Mouse (Mus musculus) stomach, embryonic 15.5 days (tissue): Measurements from ENCODE around the gene Atp2a1. TPM values are rescaled to one million over a fixed set of nuclear protein-coding genes. Genes with fewer than 3 reads are reported as not detected.
"Not testable (repeated sequence)": the region's sequence is repeated elsewhere in the genome, so short reads cannot be mapped to it uniquely, and the experiment has no call there.

ENCODE experiments used
- ATAC-seq: fragments of 200-750 bp; cut with Nextera tagmentation; 2 replicates; pipeline ENCODE4 v1.8.0; 2017; ENCODE audit warnings: low read depth, moderate number of reproducible peaks, moderate TSS enrichment; ENCODE audit not compliant: insufficient read depth, low FRiP score
- H3K27ac ChIP-seq: fragments of 300-500 bp; sonication (generic); 2 replicates; pipeline ENCODE4 v1.5.1; 2015; ENCODE audit warnings: mild to moderate bottlenecking, inconsistent platforms
- H3K27me3 ChIP-seq: fragments of 300-500 bp; sonication (generic); replicated peaks from 2 replicates; pipeline ENCODE4 v1.6.1; 2015; ENCODE audit warnings: inconsistent platforms
- H3K36me3 ChIP-seq: fragments of 300-500 bp; sonication (generic); 2 replicates; pipeline ENCODE4 v1.6.1; 2015; ENCODE audit warnings: inconsistent platforms
- H3K4me1 ChIP-seq: fragments of 300-500 bp; sonication (generic); 2 replicates; pipeline ENCODE4 v1.6.1; 2015; ENCODE audit warnings: inconsistent platforms
- H3K4me2 ChIP-seq: fragments of 300-500 bp; sonication (generic); 2 replicates; pipeline ENCODE4 v1.6.1; 2015; ENCODE audit warnings: mild to moderate bottlenecking, inconsistent platforms
- H3K4me3 ChIP-seq: fragments of 300-500 bp; sonication (generic); replicated peaks from 2 replicates; pipeline ENCODE4 v1.5.1; 2015; ENCODE audit warnings: inconsistent platforms
- H3K9ac ChIP-seq: fragments of 300-500 bp; sonication (generic); 2 replicates; pipeline ENCODE4 v1.6.1; 2015; ENCODE audit warnings: inconsistent platforms
- H3K9me3 ChIP-seq: fragments of 300-500 bp; sonication (generic); 2 replicates; pipeline ENCODE4 v1.6.1; 2016; ENCODE audit warnings: inconsistent platforms
- WGBS: fragments of 180-500 bp; shearing (Covaris S2); methylation state at CpG from one replicate; pipeline ENCODE4 v1.1.7; 2015; 5-methylcytosine and 5-hydroxymethylcytosine counted together
- polyA plus RNA-seq: library from polyadenylated mRNA; unstranded; fragments of >200 nt; fragmentation: Nextera tagmentation; extraction: Ambion mirVana; gene quantifications from 2 replicates; pipeline ENCODE4 v1.2.1, GENCODE M21; 2015

The Atp2a1 gene
- polyA plus RNA-seq, 1 experiment from 2014 or later = 1.7 TPM

DNA sequence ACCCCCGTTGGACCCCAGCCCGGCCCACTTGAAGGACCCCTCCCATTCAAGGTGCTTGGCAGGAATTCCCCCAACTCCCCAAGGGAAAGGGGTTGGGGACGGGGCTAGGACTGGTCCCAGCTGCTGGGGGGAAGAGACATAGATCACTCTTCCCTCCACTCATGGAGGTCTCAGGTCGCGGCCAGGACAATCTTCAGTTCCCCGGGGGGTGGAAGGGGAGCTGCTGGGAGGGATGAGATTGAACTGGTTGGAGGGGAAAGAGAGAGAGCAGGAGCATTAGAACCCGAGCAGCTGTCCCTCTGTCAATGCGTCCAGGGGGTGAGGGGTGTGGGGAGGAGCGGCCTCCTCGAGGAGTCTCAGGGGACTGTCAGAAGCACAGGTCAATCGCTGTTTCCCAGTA, 29.1 kb upstream of the Atp2a1 start:
- Histone ChIP-seq H3K4me1 (peaks cover 6% of the 10 kb centered on the region), H3K4me3 (no peak overlapping the region), H3K4me2 (no peak overlapping the region), H3K9me3 (no peaks in the 10 kb centered on the region), H3K27ac (no peak overlapping the region; the same call in 1 of the 2 replicates), H3K27me3 (no peaks in the 10 kb centered on the region), H3K36me3 (peaks cover 61% of the 10 kb centered on the region), H3K9ac (no peak overlapping the region)
- WGBS = 54% methylated on average over 11 of the region's 11 CpGs
- ATAC-seq = no peak

DNA sequence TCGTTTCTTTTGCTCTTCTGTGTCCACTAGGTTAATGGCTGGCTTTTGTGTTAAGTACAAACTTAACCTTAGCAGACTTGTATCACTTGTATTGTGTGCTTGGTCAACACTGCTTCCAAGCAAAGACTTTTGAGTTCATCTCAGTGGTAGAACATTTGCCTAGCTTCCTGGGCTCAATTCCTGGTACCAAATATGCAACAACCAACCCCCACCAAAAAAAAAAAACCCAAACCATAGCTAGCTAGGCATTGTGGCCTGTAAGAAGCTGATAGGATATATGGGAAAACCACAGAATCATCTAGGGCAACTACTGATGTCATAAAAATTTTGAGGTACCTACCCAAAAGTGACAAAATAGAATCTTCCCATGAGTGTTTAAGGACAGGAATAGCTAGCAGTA, 28.1 kb upstream of the Atp2a1 start:
- H3K9me3 ChIP-seq = no peaks in the 10 kb centered on the region
- H3K9ac ChIP-seq = no peak overlapping the region
- ATAC-seq = no peak
- H3K27ac ChIP-seq = no peak overlapping the region
- peaks cover 51% of the 10 kb centered on the region for H3K36me3 ChIP-seq
- H3K4me3 ChIP-seq = no peak overlapping the region
- no peak overlapping the region for H3K4me2 ChIP-seq
- no peaks in the 10 kb centered on the region for H3K27me3 ChIP-seq
- peaks cover 6% of the 10 kb centered on the region for H3K4me1 ChIP-seq
- WGBS = 52% methylated on average over 1 of the region's 1 CpGs

DNA sequence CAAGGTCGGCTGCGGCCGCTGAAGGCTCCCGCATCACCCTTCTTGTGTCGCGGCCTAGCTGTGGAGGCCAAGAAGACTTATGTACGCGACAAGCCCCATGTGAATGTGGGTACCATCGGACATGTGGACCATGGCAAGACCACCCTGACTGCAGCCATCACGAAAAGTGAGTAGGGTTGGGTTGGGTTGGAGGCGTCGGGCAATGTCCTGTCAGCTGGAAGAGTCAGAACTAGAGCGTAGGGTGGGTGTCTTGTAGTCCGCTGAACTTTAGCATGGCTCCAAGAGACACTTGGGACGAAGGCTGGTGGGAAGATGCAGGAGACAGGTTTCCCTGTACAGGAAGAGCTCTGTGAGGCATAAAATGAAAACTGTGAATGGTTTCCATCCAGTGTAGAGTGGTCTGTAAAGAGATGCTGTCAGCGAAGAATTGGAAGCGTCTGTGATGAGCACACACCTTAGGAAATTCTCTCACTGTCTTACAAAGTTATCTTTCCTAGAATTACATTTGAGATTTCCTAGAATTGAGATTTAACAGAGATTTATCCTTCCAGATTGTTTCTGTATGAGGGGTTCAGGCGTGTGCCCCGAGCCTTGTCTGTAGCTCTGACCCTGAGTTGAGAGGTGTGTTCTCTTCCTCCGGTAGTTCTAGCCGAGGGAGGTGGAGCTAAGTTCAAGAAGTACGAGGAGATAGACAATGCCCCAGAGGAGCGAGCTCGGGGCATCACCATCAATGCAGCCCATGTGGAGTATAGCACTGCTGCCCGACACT, 24.9 kb upstream of the Atp2a1 start:
- not testable (repeated sequence) for H3K27ac ChIP-seq, ATAC-seq

DNA sequence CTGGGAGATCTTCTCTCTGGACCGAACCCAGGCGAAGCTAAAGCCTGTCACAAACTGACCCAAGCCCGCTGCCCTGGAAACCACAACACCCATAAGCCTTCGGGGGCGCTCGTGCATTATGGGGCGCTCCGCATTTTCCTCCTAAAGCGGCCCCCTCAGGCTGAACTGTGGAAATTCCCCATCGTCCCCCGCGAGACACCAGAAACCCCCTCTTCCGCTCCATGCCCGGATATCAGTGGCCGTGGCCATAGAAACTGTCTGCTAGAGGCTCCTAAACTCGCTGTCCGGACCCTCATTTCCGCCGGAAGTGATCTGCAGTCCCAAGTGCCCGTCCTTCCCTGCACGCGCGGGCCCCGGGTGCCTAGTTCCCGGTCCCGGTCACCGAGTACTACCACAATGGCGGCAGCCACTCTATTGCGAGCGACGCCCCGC, 24.2 kb upstream of the Atp2a1 start, which contains the start of gene Tufm:
TSS of gene Tufm (plus strand) at position 310 of the 432 bp plus-strand sequence.
- peaks cover 13% of the 10 kb centered on the region; the same call in 1 of the 2 replicates for H3K36me3 ChIP-seq
- H3K4me3 ChIP-seq = peak within 1 kb of the TSS; percentile 73
- H3K4me2 ChIP-seq = peak within 1 kb of the TSS; percentile 90
- peak within 1 kb of the TSS; percentile 53 for H3K27ac ChIP-seq
- ATAC-seq = peak; percentile 91
- under 1% methylated on average over 32 of the region's 32 CpGs for WGBS
- H3K9ac ChIP-seq = peak within 1 kb of the TSS; percentile 74
- no peaks in the 10 kb centered on the region for H3K9me3 ChIP-seq
- H3K27me3 ChIP-seq = no peaks in the 10 kb centered on the region
- peaks cover 14% of the 10 kb centered on the region for H3K4me1 ChIP-seq

More for the DNA sequence above, 24.9 kb upstream of the Atp2a1 start:
- H3K4me3 ChIP-seq = peak overlapping the region; percentile 73
- H3K9me3 ChIP-seq, H3K27me3 ChIP-seq: not testable (repeated sequence)
- peak overlapping the region; percentile 90 for H3K4me2 ChIP-seq
- 16% methylated on average over 25 of the region's 25 CpGs for WGBS
- H3K36me3 ChIP-seq = peaks cover 21% of the 10 kb centered on the region
- H3K4me1 ChIP-seq = peaks cover 11% of the 10 kb centered on the region
- peak overlapping the region; percentile 74 for H3K9ac ChIP-seq

DNA sequence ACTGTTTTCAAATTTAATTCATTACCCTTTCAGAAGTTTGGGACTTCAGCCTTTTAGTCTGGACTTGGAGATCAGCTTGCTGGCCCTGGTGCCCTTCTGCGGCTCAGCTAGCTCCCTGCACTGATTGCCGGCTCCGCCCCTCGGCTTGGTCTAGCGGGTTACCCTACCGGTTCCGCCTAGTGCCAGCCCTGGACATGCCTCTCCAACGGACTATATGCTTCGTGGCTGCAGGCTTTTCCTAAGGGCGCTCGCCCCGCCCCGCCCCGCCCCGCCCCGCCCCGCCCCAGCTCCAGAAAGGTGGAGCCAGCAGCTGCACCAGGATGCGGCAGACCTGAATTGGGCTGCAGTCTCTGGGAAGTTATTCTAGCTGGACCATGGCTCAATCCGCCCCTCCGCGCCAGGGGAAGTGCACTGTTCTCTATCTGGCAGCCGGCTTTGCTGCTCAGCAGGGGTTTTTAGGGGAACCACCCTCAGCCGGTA, 19.5 kb upstream of the Atp2a1 start:
- H3K4me1 ChIP-seq = 0 out of 2 replicates have a peak, but pooled peaks cover 7% of the 10 kb centered on the region
- H3K27me3 ChIP-seq = no peaks in the 10 kb centered on the region
- H3K9ac ChIP-seq = peak overlapping the region; percentile 40; the same call in 1 of the 2 replicates
- H3K4me2 ChIP-seq = peak overlapping the region; percentile 84
- no peaks in the 10 kb centered on the region for H3K9me3 ChIP-seq
- peak; percentile 92 for ATAC-seq
- peak overlapping the region; percentile 87 for H3K27ac ChIP-seq
- under 1% methylated on average over 23 of the region's 23 CpGs for WGBS
- peak overlapping the region; percentile 37 for H3K4me3 ChIP-seq
- H3K36me3 ChIP-seq = no peaks in the 10 kb centered on the region

DNA sequence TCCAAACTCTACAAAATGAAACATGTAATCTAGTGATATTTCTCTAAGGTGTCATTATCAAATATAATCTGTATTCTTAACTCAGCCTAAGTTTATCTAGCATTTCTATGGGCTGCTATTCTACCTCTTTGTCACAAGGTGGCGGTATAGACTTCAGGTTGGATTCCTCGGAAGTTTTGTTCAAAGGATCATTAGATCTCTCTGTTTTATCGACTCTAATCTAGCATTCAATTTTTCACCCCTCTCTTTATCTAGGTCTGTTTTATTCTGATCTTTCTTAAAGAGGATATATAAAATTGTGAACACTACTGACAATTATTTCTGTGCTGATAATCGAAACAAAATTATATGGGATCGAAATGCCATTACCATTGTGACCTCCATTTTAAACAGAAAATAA, 18.8 kb upstream of the Atp2a1 start:
- no peak for ATAC-seq
- Histone ChIP-seq H3K4me2 (no peak overlapping the region), H3K36me3 (no peaks in the 10 kb centered on the region), H3K27ac (no peak overlapping the region), H3K4me1 (0 out of 2 replicates have a peak, but pooled peaks cover 7% of the 10 kb centered on the region), H3K27me3 (no peaks in the 10 kb centered on the region), H3K9ac (no peak overlapping the region), H3K9me3 (no peaks in the 10 kb centered on the region), H3K4me3 (no peak overlapping the region)
- WGBS = 25% methylated on average over 5 of the region's 5 CpGs

DNA sequence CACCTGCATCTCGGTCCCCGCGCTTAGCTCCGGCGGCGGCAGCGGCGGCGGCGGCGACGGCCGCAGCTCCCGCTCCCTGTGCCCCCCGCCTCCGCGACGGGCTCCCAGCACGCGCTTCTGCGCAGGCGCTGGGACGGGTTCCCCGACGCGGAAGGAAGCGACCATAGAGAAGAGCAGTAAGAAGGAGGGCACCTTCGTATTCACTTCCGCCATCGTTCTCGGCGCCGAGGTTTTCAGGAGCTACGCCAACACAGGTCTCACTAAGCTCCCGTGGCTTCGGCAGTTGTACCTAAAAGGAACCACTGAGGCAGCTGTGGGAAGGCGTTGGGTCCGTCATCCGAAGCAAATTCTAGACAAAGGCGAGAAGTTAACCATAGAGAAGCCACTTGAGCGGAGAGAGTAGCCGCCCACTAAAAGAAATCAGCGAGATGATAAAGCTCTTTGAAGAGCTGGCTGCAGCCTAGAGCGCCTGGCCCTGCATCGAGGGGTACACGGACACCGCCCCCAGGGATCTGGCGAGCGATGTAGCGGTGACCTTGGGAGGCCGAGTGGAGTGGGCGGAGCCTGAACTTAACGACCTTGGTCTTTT, 12.2 kb upstream of the Atp2a1 start, which contains the start of gene Sh2b1:
TSS of gene Sh2b1 (minus strand) at position 432 of the 589 bp plus-strand sequence.
- Histone ChIP-seq H3K36me3 (peaks cover 22% of the 10 kb centered on the region), H3K27me3 (no peaks in the 10 kb centered on the region), H3K4me2 (peak within 1 kb of the TSS; percentile 87), H3K27ac (peak within 1 kb of the TSS; percentile 94), H3K9me3 (no peaks in the 10 kb centered on the region), H3K9ac (peak within 1 kb of the TSS; percentile 96), H3K4me3 (peak within 1 kb of the TSS; percentile 95), H3K4me1 (peaks cover 19% of the 10 kb centered on the region)
- peak; percentile 90 for ATAC-seq
- under 1% methylated on average over 53 of the region's 53 CpGs for WGBS

DNA sequence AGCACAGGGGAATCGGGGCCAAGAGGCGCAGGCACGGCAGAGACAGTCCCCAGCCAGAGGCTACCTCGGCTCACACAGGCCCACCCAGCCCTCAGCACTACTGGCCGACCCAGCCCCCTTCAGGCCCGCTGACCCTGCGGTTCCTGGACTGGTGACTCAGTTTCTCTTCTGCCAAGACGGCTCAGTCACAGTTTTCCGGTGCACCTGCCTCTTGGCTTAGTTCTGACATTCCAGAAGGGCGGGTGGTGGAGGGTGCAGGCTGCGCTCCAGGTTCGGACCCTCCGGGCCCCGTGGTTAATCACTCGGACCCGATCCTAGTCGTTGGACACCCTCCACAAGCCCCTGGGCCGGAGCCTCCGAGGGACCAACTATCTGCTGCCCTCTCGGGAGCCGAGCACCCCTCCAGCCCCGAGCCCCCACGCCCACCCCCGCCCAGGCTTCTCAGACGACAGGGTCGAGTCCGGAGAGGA, 11.6 kb upstream of the Atp2a1 start:
- peak overlapping the region; percentile 95 for H3K4me3 ChIP-seq
- WGBS = under 1% methylated on average over 27 of the region's 27 CpGs
- peak overlapping the region; percentile 96 for H3K9ac ChIP-seq
- no peaks in the 10 kb centered on the region for H3K9me3 ChIP-seq
- peak; percentile 20; the same call in 1 of the 2 replicates for ATAC-seq
- no peaks in the 10 kb centered on the region for H3K27me3 ChIP-seq
- peak overlapping the region; percentile 94 for H3K27ac ChIP-seq
- H3K4me2 ChIP-seq = peak overlapping the region; percentile 87
- peaks cover 25% of the 10 kb centered on the region for H3K36me3 ChIP-seq
- H3K4me1 ChIP-seq = peaks cover 19% of the 10 kb centered on the region

DNA sequence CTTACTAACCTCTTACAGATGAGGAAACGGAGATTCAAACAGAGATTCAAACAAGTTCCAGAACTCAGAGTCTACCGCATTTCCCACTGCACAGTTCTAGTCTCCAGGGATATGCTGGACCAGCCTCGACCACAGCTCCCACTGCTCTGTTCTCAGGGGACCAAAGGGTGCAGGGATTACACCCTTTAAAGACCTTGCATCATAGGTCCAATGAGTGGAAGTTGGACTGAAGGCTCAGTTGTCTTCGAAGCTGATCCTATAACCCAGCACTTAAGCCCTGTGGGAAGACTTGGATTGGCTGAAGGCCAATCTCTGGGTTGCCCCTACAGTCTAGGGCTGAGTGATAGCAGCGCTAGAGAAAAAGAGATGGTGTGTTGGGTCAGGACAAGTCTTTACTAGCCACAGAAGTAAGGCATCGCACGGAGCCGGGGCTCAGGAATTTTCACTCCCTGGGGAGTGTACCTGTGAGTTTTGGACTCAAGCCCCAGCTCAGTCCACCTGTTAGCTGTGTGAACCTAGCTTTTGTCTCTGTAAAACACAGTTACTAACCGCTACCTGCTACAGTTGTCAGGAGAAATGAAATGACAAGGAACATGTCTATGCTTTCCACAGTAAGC, 10.7 kb upstream of the Atp2a1 start:
- Histone ChIP-seq H3K27ac (no peak overlapping the region), H3K9ac (peak overlapping the region; percentile 96; the same call in 1 of the 2 replicates), H3K4me3 (peak overlapping the region; percentile 95), H3K27me3 (no peaks in the 10 kb centered on the region), H3K9me3 (no peaks in the 10 kb centered on the region), H3K36me3 (peaks cover 35% of the 10 kb centered on the region), H3K4me2 (peak overlapping the region; percentile 87), H3K4me1 (peaks cover 19% of the 10 kb centered on the region)
- 78% methylated on average over 9 of the region's 9 CpGs for WGBS
- no peak for ATAC-seq

DNA sequence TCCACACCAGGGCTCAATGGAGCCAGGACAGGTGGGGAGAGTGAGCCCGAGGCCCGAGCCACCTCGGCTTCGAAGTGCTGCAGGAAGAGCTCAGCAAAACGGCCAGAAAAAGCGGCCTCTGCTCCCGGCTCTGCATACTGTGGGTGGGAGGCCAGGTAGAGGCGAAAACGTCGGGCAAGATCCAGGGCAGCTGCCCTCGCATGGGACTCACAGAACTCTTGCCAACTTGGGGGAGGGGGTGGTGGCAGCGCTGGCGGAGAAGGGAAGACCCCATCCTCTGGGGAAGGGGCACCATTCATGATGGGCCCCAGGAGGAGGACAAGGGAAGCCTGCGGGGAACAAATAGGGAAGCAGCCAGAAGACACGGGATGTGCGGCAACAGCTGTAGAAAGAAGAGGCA, 9.8 kb upstream of the Atp2a1 start:
- WGBS = 83% methylated on average over 16 of the region's 16 CpGs
- ATAC-seq = no peak
- no peak overlapping the region for H3K9ac ChIP-seq
- no peak overlapping the region for H3K4me3 ChIP-seq
- no peaks in the 10 kb centered on the region for H3K9me3 ChIP-seq
- H3K27ac ChIP-seq = no peak overlapping the region
- no peak overlapping the region; the same call in 1 of the 2 replicates for H3K4me2 ChIP-seq
- H3K36me3 ChIP-seq = peaks cover 43% of the 10 kb centered on the region
- H3K4me1 ChIP-seq = peaks cover 19% of the 10 kb centered on the region
- H3K27me3 ChIP-seq = no peaks in the 10 kb centered on the region

DNA sequence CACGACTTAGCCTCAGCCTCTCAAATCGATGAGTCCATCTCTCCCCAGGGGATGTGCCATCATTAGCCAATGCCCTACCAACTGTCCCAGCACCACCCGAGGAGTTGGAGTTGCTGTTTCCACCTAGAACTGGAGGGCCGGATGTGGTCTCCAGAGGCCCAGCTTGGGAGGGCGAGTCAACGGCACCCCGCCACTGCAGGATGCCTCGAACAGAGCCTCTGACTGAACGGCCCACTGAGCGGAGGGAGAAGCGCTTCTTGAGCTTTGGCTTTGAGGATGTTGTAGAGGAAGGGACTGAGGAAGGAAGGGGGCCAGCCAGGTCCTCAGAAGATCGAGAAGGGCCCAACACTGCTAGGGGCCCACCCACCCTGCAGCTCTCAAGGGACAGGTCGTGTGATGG, 9.4 kb upstream of the Atp2a1 start:
- Histone ChIP-seq H3K4me1 (peaks cover 19% of the 10 kb centered on the region), H3K27me3 (no peaks in the 10 kb centered on the region), H3K4me3 (no peak overlapping the region), H3K9me3 (no peaks in the 10 kb centered on the region), H3K36me3 (peaks cover 47% of the 10 kb centered on the region), H3K27ac (no peak overlapping the region), H3K9ac (no peak overlapping the region), H3K4me2 (no peak overlapping the region; the same call in 1 of the 2 replicates)
- no peak for ATAC-seq
- 79% methylated on average over 13 of the region's 13 CpGs for WGBS
